Mouse (Mus musculus) neural tube, embryonic 13.5 days (tissue): ENCODE data around the gene Dock8. TPM values are rescaled to one million over a fixed set of nuclear protein-coding genes. Genes with fewer than 3 reads are reported as not detected.

Experiments used
- ATAC-seq: fragments of 200-750 bp; cut with Nextera tagmentation; 2 replicates; pipeline ENCODE4 v1.8.0; 2017; ENCODE audit warnings: low read depth, mild to moderate bottlenecking, moderate TSS enrichment, moderate library complexity
- H3K27ac ChIP-seq: fragments of 300-500 bp; sonication (generic); replicated peaks from 2 replicates; pipeline ENCODE4 v1.5.1; 2015; ENCODE audit warnings: moderate library complexity, mild to moderate bottlenecking, inconsistent platforms
- H3K27me3 ChIP-seq: fragments of 300-500 bp; sonication (generic); 2 replicates; pipeline ENCODE4 v1.6.1; 2015; ENCODE audit warnings: mild to moderate bottlenecking, inconsistent platforms
- H3K36me3 ChIP-seq: fragments of 300-500 bp; sonication (generic); 2 replicates; pipeline ENCODE4 v1.6.1; 2015; ENCODE audit warnings: mild to moderate bottlenecking, inconsistent platforms
- H3K4me1 ChIP-seq: fragments of 300-500 bp; sonication (generic); replicated peaks from 2 replicates; pipeline ENCODE4 v1.6.1; 2015; ENCODE audit warnings: inconsistent platforms
- H3K4me2 ChIP-seq: fragments of 300-500 bp; sonication (generic); 2 replicates; pipeline ENCODE4 v1.6.1; 2015; ENCODE audit warnings: inconsistent platforms, mild to moderate bottlenecking, moderate library complexity
- H3K4me3 ChIP-seq: fragments of 300-500 bp; sonication (generic); 2 replicates; pipeline ENCODE4 v1.5.1; 2015; ENCODE audit warnings: mild to moderate bottlenecking, inconsistent platforms
- H3K9ac ChIP-seq: fragments of 300-500 bp; sonication (generic); 2 replicates; pipeline ENCODE4 v1.6.1; 2015; ENCODE audit warnings: moderate library complexity, mild to moderate bottlenecking, inconsistent platforms
- H3K9me3 ChIP-seq: fragments of 300-500 bp; sonication (generic); 2 replicates; pipeline ENCODE4 v1.6.1; 2016; ENCODE audit warnings: inconsistent platforms
- WGBS: fragments of 180-500 bp; shearing (Covaris S2); methylation state at CpG from one replicate; pipeline ENCODE4 v1.1.7; 2015; 5-methylcytosine and 5-hydroxymethylcytosine counted together
- polyA plus RNA-seq: library from polyadenylated mRNA; unstranded; fragments of >200 nt; fragmentation: Nextera tagmentation; extraction: Ambion mirVana; gene quantifications from 2 replicates; pipeline ENCODE4 v1.2.1, GENCODE M21; 2015

Gene Dock8
- polyA plus RNA-seq, 1 experiment from 2014 or later = 1.5 TPM

- H3K4me3 ChIP-seq = no peak overlapping the region
- no peak for ATAC-seq
- H3K9me3 ChIP-seq = no peaks in the 10 kb centered on the region
- no peaks in the 10 kb centered on the region for H3K27me3 ChIP-seq
- no peaks in the 10 kb centered on the region for H3K36me3 ChIP-seq
- H3K4me1 ChIP-seq = peaks cover 4% of the 10 kb centered on the region
- no peak overlapping the region for H3K27ac ChIP-seq
- 79% methylated on average over 7 of the region's 7 CpGs for WGBS
- no peak overlapping the region for H3K4me2 ChIP-seq
- no peak overlapping the region for H3K9ac ChIP-seq
These were observed 15.4 kb upstream of the Dock8 start for GRCm38 (mm10) chr19:24983857-24984498.

DNA sequence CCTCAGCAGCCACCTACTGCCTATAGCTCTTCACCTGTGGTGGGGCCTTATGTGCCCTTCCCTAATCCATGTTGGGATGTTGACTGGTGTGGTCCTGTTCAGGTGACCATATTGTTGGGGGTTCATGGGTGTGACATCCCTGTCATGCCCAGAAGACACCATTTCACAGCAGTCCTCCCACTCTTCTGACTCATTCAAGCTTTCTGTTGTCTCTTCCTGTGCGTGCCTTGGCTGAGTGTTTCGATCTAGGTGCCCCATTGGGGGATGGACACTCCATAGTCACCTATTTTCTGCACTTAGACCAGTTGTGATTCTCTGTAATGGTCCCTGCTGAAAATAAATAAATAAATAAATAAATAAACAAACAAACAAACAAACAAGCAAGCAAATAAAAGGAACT is 14.3 kb upstream of the Dock8 start:
- 95% methylated on average over 2 of the region's 2 CpGs for WGBS
- Histone ChIP-seq H3K27me3 (no peaks in the 10 kb centered on the region), H3K4me2 (no peak overlapping the region), H3K27ac (no peak overlapping the region), H3K9ac (no peak overlapping the region), H3K36me3 (no peaks in the 10 kb centered on the region), H3K9me3 (no peaks in the 10 kb centered on the region), H3K4me1 (peaks cover 4% of the 10 kb centered on the region), H3K4me3 (no peak overlapping the region)
- no peak for ATAC-seq

DNA sequence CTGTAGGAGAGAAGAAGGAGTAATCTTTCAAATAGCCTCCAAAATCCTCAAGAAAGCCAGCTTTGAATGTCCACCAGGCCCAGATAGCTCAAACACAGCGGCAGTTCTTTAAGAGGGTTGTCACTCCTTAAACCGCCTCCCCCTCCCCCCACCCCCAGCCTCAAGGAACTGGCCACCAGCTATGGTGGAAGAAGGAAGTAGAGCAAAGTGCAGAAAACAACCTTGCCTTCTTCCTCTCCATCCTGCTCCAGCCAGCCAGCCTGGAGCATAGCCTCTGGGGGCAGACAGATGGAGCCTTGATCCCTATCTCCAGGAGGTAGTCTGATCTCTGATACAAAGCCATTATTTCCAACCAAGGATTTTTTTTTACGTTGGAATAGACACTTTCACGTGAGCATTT is 12.0 kb upstream of the Dock8 start:
- no peak for ATAC-seq
- 80% methylated on average over 4 of the region's 4 CpGs for WGBS
- H3K4me1 ChIP-seq = no peaks in the 10 kb centered on the region

DNA sequence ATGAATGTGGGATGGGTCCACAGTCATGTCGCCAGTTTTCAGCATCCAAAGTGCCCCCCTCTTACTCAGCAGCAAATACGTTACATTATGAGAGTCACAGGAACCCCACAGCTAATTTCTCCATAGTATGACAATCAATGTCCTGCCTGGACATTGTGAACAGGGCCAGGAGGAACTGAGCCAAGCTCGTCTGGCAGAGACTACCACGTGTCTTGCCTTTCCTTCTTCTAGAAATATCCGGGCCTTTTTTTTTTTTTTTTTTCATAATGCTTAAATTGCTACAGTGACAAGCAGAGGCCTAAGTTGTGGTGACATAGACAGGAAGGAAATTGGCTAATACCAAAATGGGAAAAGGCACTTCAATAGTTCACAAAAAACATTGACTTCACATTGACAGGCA is 10.5 kb upstream of the Dock8 start:
- Histone ChIP-seq H3K4me1 (no peaks in the 10 kb centered on the region), H3K27ac (no peak overlapping the region), H3K4me3 (no peak overlapping the region), H3K36me3 (no peaks in the 10 kb centered on the region), H3K4me2 (no peak overlapping the region), H3K27me3 (no peaks in the 10 kb centered on the region), H3K9me3 (no peaks in the 10 kb centered on the region), H3K9ac (no peak overlapping the region)
- no peak for ATAC-seq
- 81% methylated on average over 5 of the region's 5 CpGs for WGBS

More for the DNA sequence above, 12.0 kb upstream of the Dock8 start:
- no peaks in the 10 kb centered on the region for H3K9me3 ChIP-seq
- H3K9ac ChIP-seq = no peak overlapping the region
- H3K4me2 ChIP-seq = no peak overlapping the region
- H3K27me3 ChIP-seq = no peaks in the 10 kb centered on the region
- no peak overlapping the region for H3K27ac ChIP-seq
- H3K4me3 ChIP-seq = no peak overlapping the region
- no peaks in the 10 kb centered on the region for H3K36me3 ChIP-seq

DNA sequence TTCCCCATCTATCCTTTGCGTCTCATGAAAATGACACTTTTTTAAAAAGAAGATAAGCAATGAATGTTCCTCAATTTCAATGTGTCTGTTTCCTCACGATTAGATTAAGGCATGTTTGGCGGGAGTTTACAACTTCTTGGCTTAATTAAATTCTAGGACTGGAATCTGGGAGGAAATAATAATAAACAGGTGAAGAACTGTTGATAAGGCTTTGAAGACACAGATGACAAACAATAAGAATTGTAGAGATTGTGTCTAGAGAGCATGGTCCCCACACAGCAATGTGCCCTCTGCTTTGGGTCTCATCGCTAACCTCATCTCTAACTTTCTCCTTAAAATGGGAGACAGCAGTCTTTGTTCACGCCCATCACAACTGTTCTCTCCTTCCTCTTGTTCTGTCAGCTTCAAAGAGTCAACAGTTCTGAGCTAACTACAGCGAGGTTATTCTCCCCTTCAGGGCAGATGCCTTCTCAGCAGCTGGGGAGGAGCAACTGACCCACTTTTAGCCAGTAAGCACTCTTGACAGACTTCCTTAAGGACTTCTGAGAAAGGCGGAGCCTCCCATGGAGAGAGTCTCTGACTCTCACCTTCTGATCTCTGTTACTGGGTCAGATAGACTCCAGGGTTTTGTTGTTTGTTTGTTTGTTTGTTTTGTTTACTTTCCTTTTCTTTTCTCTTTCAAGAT is 9.1 kb upstream of the Dock8 start:
- Histone ChIP-seq H3K36me3 (no peaks in the 10 kb centered on the region), H3K27ac (no peak overlapping the region), H3K27me3 (no peaks in the 10 kb centered on the region), H3K9me3 (no peaks in the 10 kb centered on the region), H3K4me2 (no peak overlapping the region), H3K4me1 (no peaks in the 10 kb centered on the region), H3K4me3 (no peak overlapping the region), H3K9ac (no peak overlapping the region)
- 76% methylated on average over 7 of the region's 7 CpGs for WGBS
- ATAC-seq = no peak

DNA sequence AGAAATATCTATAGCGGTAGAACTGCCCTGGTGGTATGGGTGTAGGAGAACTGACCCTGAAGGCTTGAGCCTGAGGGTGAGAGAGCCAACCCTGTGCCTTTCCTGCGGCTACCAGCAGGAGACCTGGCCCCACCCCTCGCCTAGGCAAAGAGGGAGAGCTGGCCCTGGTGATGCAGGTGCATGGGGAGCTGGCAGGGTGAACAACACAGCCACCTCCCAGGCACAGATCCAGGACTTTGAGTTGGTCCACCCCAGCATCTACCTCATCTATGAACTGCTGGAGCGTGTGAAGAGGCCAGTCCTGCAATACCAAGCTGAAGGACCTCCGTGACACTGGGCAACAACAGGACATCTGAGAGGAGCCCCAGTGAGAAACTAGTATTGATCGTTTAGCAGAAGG is 5.8 kb upstream of the Dock8 start:
- Histone ChIP-seq H3K4me2 (no peak overlapping the region), H3K27ac (no peak overlapping the region), H3K36me3 (no peaks in the 10 kb centered on the region), H3K9me3 (no peaks in the 10 kb centered on the region), H3K4me3 (no peak overlapping the region), H3K9ac (no peak overlapping the region), H3K27me3 (peaks cover 27% of the 10 kb centered on the region), H3K4me1 (no peaks in the 10 kb centered on the region)
- 72% methylated on average over 6 of the region's 6 CpGs for WGBS
- no peak for ATAC-seq

DNA sequence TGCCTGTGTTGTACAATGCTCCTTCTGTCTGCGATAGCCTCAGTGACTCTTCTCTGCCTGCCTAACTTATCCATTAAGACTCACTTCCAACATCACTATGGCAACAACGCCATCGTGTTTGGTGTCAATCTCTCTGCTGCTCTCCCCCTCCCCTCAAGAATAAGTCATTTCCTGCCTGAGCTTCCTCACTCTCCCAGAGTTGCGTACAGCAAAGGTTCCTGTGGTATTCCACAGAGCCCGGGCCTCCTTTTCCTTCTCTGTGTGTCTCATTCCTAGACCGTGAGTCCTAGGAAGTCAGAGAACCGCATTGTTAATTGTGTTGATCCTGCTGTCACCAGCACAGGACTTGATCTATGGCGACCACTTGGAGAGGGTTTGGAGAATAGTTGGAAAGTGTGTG is 4.4 kb upstream of the Dock8 start:
- H3K4me2 ChIP-seq = no peak overlapping the region
- peaks cover 41% of the 10 kb centered on the region for H3K27me3 ChIP-seq
- no peaks in the 10 kb centered on the region for H3K36me3 ChIP-seq
- no peaks in the 10 kb centered on the region for H3K9me3 ChIP-seq
- 44% methylated on average over 8 of the region's 8 CpGs for WGBS
- peaks cover 8% of the 10 kb centered on the region for H3K4me1 ChIP-seq
- H3K4me3 ChIP-seq = no peak overlapping the region
- no peak overlapping the region for H3K9ac ChIP-seq
- no peak for ATAC-seq
- H3K27ac ChIP-seq = no peak overlapping the region

GRCm38 (mm10) chr19:24996815-24997704 is 2.3 kb upstream of the Dock8 start:
- H3K4me2 ChIP-seq = no peak overlapping the region
- peaks cover 12% of the 10 kb centered on the region for H3K4me1 ChIP-seq
- ATAC-seq = no peak
- H3K9ac ChIP-seq = no peak overlapping the region
- H3K9me3 ChIP-seq = no peaks in the 10 kb centered on the region
- no peak overlapping the region for H3K27ac ChIP-seq
- H3K36me3 ChIP-seq = no peaks in the 10 kb centered on the region
- 67% methylated on average over 12 of the region's 12 CpGs for WGBS
- H3K4me3 ChIP-seq = no peak overlapping the region
- H3K27me3 ChIP-seq = peaks cover 62% of the 10 kb centered on the region

DNA sequence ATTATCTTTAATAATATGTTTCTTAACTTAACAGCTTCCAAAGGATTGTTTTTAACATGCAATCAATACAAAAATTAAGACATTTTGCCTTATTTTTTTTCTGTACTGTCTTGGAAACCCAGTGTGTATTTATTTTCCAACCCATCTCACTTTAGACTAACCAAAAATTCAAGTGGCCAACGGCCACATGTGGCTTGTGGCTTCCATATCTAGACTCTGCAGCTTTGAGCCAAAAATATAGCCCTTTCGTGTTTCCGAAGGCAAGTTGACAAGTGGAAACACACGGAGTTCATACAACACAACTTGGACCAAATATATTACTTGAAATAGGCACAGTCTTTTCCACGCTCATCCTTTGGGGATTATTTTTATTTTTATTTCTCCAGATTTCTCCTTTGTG is 773 bp upstream of the Dock8 start:
- H3K4me1 ChIP-seq = peaks cover 12% of the 10 kb centered on the region
- H3K9me3 ChIP-seq = no peaks in the 10 kb centered on the region
- no peak overlapping the region for H3K9ac ChIP-seq
- H3K4me3 ChIP-seq = peak overlapping the region; percentile 66; the same call in 1 of the 2 replicates
- H3K36me3 ChIP-seq = no peaks in the 10 kb centered on the region
- H3K27ac ChIP-seq = no peak overlapping the region
- 75% methylated on average over 5 of the region's 5 CpGs for WGBS
- ATAC-seq = no peak
- H3K27me3 ChIP-seq = peaks cover 76% of the 10 kb centered on the region
- peak overlapping the region; percentile 97; the same call in 1 of the 2 replicates for H3K4me2 ChIP-seq

DNA sequence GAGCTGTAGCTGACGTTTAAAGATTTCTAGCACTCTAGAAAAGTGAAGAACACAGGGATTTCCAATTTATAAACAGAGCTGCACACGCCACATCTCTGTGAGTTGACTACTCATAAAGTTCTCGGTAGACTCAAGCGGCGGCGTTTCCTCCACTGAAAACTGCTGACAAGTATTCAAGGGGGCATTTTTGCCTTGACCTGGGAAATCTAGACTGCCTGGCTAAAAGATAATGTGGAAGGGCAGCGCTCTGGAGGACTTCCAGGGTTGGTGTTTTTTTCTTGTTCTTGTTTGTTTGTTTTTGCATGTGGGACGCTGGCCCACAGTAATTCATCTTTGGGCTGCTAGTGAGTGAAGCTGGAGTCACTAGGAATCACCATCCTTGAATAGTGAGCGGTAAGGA is 819 bp downstream of the Dock8 start:
- Histone ChIP-seq H3K4me1 (peaks cover 15% of the 10 kb centered on the region), H3K27me3 (peaks cover 76% of the 10 kb centered on the region), H3K9ac (no peak overlapping the region), H3K36me3 (no peaks in the 10 kb centered on the region), H3K4me3 (peak overlapping the region; percentile 66), H3K4me2 (peak overlapping the region; percentile 97), H3K27ac (no peak overlapping the region), H3K9me3 (no peaks in the 10 kb centered on the region)
- WGBS = 37% methylated on average over 9 of the region's 9 CpGs
- ATAC-seq = no peak

GRCm38 (mm10) chr19:25002032-25002431 is 2.7 kb downstream of the Dock8 start:
- whole genome bisulfite sequencing = 92% methylated on average over 6 of the region's 6 CpGs
- Histone ChIP-seq H3K4me2 (no peak overlapping the region), H3K9ac (no peak overlapping the region), H3K27me3 (peaks cover 64% of the 10 kb centered on the region), H3K36me3 (no peaks in the 10 kb centered on the region), H3K4me3 (no peak overlapping the region), H3K27ac (no peak overlapping the region), H3K4me1 (peaks cover 15% of the 10 kb centered on the region), H3K9me3 (no peaks in the 10 kb centered on the region)
- no peak for ATAC-seq

DNA sequence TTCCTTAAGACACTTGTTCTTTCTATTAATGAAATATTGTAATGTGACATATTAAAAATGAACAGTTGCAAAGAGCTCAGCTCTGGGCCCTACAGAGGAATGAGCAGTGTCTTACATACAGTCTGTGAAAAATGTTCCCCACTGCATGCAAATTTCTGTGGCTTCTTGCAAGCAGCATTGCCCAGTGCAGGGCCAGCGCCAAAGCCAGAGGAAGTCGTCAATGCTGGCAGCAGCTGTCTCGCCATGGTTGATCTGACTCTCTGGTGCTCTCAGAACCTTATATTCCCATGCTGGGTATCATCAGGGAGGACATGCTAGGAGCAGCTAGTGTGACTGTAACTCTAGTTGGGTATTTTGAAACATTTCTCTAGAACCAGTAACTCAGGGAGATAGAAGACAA is 3.5 kb downstream of the Dock8 start:
- no peak for ATAC-seq
- Histone ChIP-seq H3K27me3 (peaks cover 56% of the 10 kb centered on the region), H3K4me3 (no peak overlapping the region), H3K9ac (no peak overlapping the region), H3K36me3 (no peaks in the 10 kb centered on the region), H3K4me2 (no peak overlapping the region), H3K27ac (no peak overlapping the region), H3K9me3 (no peaks in the 10 kb centered on the region), H3K4me1 (peaks cover 15% of the 10 kb centered on the region)
- WGBS = 72% methylated on average over 3 of the region's 3 CpGs
